Mouse (Mus musculus): ENCODE results near the gene Oit1.

DNA sequence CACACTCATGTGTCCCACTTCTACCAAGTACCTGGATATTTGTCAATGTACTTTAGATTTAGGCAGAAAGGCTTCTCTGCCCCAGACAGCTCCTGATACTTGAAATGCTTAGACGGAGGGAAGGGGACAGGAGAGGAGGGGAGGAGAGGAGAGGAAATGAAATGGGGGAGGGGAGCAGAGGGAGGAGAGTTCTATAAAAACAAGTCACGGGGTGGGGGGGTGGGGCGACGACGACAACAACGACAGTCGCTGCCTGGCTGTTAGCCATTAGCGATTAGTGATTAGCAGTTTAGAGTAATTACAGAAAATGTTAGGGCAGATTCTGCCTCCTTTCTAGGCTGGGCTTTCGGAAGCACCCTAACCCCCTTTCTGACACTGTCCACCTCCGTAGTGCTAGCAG is 75.9 kb downstream of the Oit1 start:
- TF ChIP-seq CHD2 (IDR thresholded peaks at IDR 0.05; ENCODE audit: low read depth, low read length) (no peak), HCFC1 (IDR thresholded peaks at IDR 0.05; ENCODE audit: borderline replicate concordance, insufficient read depth, low read length) (no peak), MAFK (IDR thresholded peaks at IDR 0.05; ENCODE audit: insufficient read depth, low read depth, low read length) (no peak), ZNF384 (IDR thresholded peaks at IDR 0.05; ENCODE audit: low read depth, low read length) (no peak), ZC3H11A (IDR thresholded peaks at IDR 0.05; ENCODE audit: borderline replicate concordance, low read depth, low read length) (no peak)
